Mouse (Mus musculus) MEL (cell line): Measurements from ENCODE around the gene Mfap3l.

Experiments used
- CHD1 ChIP-seq: IDR thresholded peaks from 2 replicates; pipeline ENCODE4 v1.6.1; 2012; ENCODE audit warnings: low read depth, mild to moderate bottlenecking, inconsistent platforms, low read length, improper control_type of control experiment
- CTCF ChIP-seq, 3 experiments: IDR thresholded peaks in 2 of 3; conservative IDR thresholded peaks in 1 of 3; 2 replicates each; pipeline ENCODE4 v1.5.1; 2011 to 2012; ENCODE audit warnings: low read length in 3 of 3, low read depth in 2 of 3, mild to moderate bottlenecking in 2 of 3, improper control_type of control experiment in 1 of 3, inconsistent platforms in 1 of 3, mixed read lengths in 1 of 3, moderate library complexity in 1 of 3; ENCODE audit not compliant: control insufficient read depth in 1 of 3, insufficient read depth in 1 of 3, poor library complexity in 1 of 3, severe bottlenecking in 1 of 3
- POLR2A ChIP-seq, 2 experiments: IDR thresholded peaks; 2 replicates each; pipeline ENCODE4 v1.6.1; 2011 to 2012; ENCODE audit warnings: low read length in 2 of 2, mild to moderate bottlenecking in 2 of 2, control low read depth in 1 of 2, improper control_type of control experiment in 1 of 2, low read depth in 1 of 2, moderate library complexity in 1 of 2; ENCODE audit not compliant: control insufficient read depth in 1 of 2, insufficient read depth in 1 of 2, poor library complexity in 1 of 2
- POLR2AphosphoS5 ChIP-seq: IDR thresholded peaks from 2 replicates; pipeline ENCODE4 v1.6.1; 2012; ENCODE audit warnings: low read depth, borderline replicate concordance, mild to moderate bottlenecking, inconsistent platforms, low read length, moderate library complexity, mixed read lengths
- RAD21 ChIP-seq: IDR thresholded peaks from 2 replicates; pipeline ENCODE4 v1.6.1; 2011; ENCODE audit warnings: mild to moderate bottlenecking, low read depth, low read length, improper control_type of control experiment
- SIN3A ChIP-seq: IDR thresholded peaks from 2 replicates; pipeline ENCODE4 v1.6.1; 2012; ENCODE audit warnings: low read length, improper control_type of control experiment, inconsistent platforms
- TAL1 ChIP-seq: IDR thresholded peaks from 2 replicates; pipeline ENCODE4 v1.6.1; 2012; ENCODE audit warnings: mild to moderate bottlenecking, inconsistent platforms, low read length, moderate library complexity, mixed read lengths
- TCF12 ChIP-seq: IDR thresholded peaks from 2 replicates; pipeline ENCODE4 v1.6.1; 2014; ENCODE audit warnings: low read depth, mild to moderate bottlenecking, inconsistent platforms, low read length, improper control_type of control experiment, moderate library complexity
- ZMIZ1 ChIP-seq: IDR thresholded peaks from 2 replicates; pipeline ENCODE4 v1.6.1; 2012; ENCODE audit warnings: low read depth, mild to moderate bottlenecking, inconsistent platforms, low read length, improper control_type of control experiment, moderate library complexity

- no peak for TF ChIP-seq SIN3A
- no peak for TF ChIP-seq CHD1
- no peak for TF ChIP-seq TAL1
- no peak for TF ChIP-seq TCF12
- TF ChIP-seq POLR2A (IDR thresholded peaks at IDR 0.05; ENCODE audit: control insufficient read depth in 1 of 2, insufficient read depth in 1 of 2, low read depth in 1 of 2, low read length in 2 of 2, poor library complexity in 1 of 2) = no peak
- no peak for TF ChIP-seq POLR2AphosphoS5
- no peak for TF ChIP-seq ZMIZ1
- TF ChIP-seq RAD21 = no peak
- TF ChIP-seq CTCF (IDR thresholded peaks at IDR 0.05 in 2 of 3, conservative IDR thresholded peaks at IDR 0.05 in 1 of 3; ENCODE audit: control insufficient read depth in 1 of 3, insufficient read depth in 1 of 3, low read depth in 2 of 3, low read length in 3 of 3, poor library complexity in 1 of 3, severe bottlenecking in 1 of 3) = no peak
Measured at GRCm38 (mm10) chr8:60611580-60612111, 21.0 kb upstream of the Mfap3l start.
